Mouse (Mus musculus): Measurements from ENCODE around the gene AC161166.1. TPM values are rescaled to one million over a fixed set of nuclear protein-coding genes. Genes with fewer than 3 reads are reported as not detected.

Gene AC161166.1
- polyA plus RNA-seq (2012; rRNA removed) = not detected in 2 replicates

DNA sequence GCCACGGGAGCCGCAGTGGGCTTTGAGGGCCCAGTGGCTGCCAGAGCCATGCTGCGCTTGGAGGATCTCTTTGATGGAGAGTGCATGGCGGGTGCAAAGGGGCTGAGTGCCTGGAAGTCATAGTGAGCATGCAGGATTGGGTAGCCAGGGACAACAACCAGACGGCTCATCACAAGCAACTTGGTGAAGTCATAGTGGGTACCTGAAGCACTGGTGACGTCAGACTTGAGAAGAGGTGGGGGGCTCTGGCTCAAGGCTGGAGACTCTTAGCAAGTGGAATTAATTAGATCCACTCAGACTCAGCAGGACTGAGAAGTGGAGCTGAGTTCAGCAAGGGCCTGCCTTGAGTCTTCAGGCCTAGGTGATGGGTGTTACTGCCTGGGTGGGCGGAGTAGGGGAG is at the start of gene AC161166.1:
Gene AC161166.1 (minus strand): TSS at position 101 of the 400 bp plus-strand sequence.

DNA sequence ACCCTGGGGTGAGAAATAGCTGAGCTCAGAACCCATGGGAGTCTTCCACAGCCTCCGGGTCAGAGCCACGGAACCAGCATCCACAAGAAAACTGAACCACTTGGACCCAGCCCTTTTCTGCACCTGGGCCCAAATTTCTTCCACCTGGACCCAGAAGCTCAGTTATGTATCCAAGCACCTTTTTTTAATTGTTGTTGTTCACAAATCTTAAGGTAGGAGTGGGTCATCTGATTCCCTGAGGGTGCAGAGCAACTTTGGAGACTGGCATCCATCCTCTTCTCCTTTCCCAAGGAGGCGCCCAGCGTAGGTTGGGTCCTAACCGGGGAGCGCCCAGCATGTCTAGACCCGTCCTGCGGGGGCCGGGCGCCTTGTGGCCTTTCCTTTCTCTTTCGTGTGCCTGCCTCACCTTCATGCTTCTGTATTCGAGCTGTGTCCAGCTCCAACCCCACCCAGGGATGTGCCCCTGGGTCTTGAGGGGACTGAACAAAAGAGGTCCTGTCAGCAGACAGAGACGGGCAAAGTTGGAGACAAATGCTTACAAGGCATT is 33.9 kb upstream of the AC161166.1 start, which contains the start of the genes Pinlyp and Xrcc1:
Gene Pinlyp (minus strand): TSS at position 51 of the 547 bp plus-strand sequence.
Gene Xrcc1 (plus strand): TSS at position 222 of the 547 bp plus-strand sequence.

DNA sequence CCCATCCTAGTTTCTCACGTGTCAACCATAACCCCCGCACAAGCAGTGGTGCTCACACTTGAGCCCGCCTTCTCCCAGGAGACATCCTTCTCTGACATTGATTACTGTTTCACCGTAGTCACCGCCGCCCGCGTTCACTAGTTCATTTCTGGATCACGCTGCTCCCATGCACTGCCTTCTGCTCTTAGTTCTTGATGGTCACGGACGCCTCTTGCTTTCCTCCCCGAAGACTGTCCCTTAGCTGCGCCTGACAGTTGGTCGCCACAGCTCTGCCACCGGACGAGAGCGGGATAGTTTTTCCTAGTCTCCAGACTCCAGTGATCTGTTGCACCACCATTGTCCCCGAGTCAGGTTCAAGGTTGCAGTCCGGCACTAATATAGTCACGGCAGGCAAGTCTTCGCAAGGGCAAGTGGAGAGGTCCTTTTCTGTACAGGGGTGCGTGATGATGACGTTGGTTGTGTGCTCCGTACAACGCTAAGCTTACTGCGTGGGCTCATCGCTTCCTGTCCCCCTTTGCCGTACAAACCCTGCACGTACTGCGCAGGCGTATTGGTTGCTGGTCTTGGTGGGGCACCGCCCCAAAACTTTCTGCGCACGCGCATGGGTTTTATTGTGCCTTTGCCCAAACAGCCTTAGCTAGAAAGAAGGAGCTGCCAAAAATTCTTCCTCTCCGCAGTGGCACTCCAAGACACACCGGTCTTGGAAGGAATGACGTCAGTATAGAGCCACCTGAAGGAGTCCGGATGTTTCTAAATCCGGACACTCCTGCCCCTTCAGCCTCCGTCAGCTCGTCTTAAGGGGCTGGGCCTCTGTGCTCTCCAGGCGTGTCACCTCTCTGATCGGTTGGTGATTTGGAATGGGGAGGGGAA is 18.0 kb upstream of the AC161166.1 start, which contains the start of gene Irgq:
Gene Irgq (plus strand): TSS at position 628 of the 870 bp plus-strand sequence.

DNA sequence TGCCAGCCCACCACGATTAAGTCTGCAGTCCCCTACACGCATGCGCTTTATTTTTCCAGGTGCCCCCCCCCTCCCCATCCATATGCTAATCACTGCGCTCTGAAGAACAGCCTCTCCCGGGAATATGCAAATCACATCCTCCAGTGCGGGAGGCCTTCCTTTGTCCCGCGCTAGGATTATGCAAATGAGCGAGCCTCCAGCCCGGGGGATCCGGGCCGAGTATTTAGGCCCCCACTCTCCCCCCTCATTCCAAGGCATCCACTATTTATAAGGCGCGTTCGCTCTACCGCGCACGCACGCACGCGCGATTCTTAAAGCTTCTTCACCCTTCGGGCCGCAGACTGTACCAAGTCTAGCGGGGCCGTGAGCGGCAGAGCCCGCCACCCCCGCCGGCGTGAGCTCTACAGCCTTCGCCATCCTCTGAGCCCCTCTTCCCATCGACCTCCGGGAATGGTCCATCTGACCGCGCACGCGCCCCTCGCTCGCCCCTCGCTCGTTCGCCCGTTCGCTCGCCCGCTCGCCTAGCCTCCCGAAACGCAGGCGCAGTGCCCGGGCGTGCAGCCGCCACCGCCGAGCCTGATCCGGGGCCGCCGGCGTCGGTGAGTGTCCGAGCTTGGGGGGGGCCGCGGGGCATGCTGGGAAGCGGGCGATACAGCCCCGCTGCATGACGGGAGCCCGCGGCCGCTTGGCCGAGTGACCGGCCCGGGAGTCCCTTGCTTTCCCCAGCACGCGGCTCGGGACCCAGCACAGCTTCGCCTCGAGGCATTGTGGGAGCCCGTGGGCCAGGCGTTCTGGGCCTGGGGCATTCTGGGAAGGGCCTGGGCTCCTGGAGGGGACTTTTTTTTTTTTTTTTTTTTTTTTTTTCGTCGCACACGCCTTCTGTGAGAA is 5.2 kb downstream of the AC161166.1 start, which contains the start of gene Zfp428:
Gene Zfp428 (plus strand): TSS at position 169 of the 888 bp plus-strand sequence.

DNA sequence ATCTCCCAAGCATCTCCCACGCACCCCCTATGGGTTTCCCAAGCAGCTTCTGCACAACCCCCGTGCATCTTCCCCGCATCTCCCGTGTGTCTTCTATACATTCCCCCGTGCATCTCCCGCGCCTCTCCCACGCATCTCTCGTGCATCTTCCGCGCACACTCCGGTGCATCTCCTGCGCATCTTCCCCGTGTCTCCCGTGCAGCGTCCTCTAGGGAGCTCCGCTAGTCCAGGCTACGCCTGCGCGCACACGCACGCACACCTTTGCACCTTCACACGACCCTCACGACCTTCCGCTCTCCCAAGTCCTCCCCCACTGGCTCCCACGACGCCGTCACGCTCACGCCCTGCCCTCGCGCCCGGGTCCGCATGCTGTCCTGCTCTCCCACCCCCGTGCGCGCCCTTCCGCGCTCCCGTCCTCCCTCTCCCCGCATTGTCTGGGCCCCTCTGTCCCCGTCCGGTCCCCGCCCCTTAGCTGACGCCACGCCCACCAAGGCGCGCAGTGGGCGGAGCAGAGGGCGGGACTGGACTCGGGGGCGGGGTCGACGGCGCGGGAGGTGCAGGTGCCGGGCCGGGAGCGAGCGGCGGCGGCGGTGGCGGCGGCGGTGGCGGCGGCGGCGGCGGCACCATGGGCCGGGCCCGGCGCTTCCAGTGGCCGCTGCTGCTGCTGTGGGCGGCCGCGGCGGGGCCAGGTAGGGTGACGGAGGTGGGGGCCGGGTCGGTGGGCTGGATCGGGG is 30.6 kb downstream of the AC161166.1 start, which contains the start of gene Cadm4:
Gene Cadm4 (plus strand): TSS at position 550 of the 734 bp plus-strand sequence.

DNA sequence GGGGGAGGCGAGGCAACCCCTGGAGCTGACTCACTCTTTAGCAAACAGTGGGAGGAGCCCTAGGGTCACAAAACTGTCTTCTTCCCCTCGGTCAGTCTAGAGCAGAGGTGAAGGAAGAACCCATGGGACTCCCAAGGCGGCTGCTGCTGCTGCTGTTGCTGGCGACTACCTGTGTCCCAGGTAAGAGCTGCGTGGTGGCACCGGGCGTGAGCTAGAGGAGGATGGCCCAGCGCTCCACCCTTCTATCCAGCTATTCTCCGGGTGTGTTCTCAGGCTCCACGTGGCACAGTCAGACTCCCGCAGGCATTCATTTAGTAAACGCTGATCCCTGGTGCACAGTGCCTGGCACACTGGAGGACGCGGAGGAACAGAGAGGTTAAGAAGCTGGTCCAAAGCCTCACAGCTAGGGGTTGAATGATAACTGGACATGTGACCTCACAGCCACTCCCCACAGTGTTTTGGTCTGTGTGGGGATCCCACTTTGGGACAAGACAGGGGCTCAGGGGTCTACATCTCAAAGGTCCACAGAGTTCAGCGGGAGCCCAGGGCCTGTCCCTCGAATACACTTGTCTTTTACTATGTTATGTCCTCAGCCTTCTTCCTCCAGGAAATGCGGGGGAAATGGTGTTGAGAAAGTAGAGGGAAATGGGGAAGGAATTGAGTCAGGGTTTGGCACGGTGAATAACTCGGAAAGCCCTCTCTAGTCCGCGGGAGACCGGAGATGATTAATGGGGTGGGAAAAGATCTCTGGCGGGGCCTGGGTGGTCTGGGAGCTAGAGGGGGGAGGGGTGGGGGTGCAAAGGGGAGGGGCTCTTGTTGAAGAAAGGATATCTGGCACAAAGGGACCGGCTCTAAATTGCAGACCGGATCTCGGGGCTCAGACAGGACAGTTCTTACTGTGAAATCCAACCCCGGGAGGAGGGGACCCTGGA is 49.6 kb downstream of the AC161166.1 start, which contains the start of gene Plaur:
Gene Plaur (plus strand): TSS at position 97 of the 932 bp plus-strand sequence.

Other genes starting within 250 kb of the AC161166.1 start
- gene Zfp93, start 242.0 kb downstream of the AC161166.1 start, polyA plus RNA-seq (2012; rRNA removed) = 8.3 and 8.5 TPM in 2 replicates
- 38.1 and 39.7 TPM in 2 replicates for gene Zfp61, start 211.2 kb downstream of the AC161166.1 start, polyA plus RNA-seq (2012; rRNA removed)
- 24.7 and 24.9 TPM in 2 replicates for gene Zfp94, start 195.8 kb downstream of the AC161166.1 start, polyA plus RNA-seq (2012; rRNA removed)
- gene Tescl, start 178.5 kb downstream of the AC161166.1 start, polyA plus RNA-seq (2012; rRNA removed) = 0.13 and 0.32 TPM in 2 replicates
- gene Lypd5, start 163.3 kb downstream of the AC161166.1 start, polyA plus RNA-seq (2012; rRNA removed) = 0.03 and 0.09 TPM in 2 replicates
- 1.1 and 1.7 TPM in 2 replicates for gene Kcnn4, start 142.2 kb downstream of the AC161166.1 start, polyA plus RNA-seq (2012; rRNA removed)
- gene Smg9, start 112.8 kb downstream of the AC161166.1 start, polyA plus RNA-seq (2012; rRNA removed) = 51.8 and 59.2 TPM in 2 replicates
- gene Irgc1, start 60.2 kb downstream of the AC161166.1 start, polyA plus RNA-seq (2012; rRNA removed) = 0.03 TPM in 1 of 2 replicates, not detected in the other
- gene Plaur, start 50.0 kb downstream of the AC161166.1 start, polyA plus RNA-seq (2012; rRNA removed) = 2.1 and 2.9 TPM in 2 replicates
- gene Cadm4, start 30.4 kb downstream of the AC161166.1 start, polyA plus RNA-seq (2012; rRNA removed) = 224 and 262 TPM in 2 replicates
- gene Zfp428, start 5.4 kb downstream of the AC161166.1 start, polyA plus RNA-seq (2012; rRNA removed) = 251 and 296 TPM in 2 replicates
- gene Irgq, start 18.2 kb upstream of the AC161166.1 start, polyA plus RNA-seq (2012; rRNA removed) = 49.9 and 58.8 TPM in 2 replicates
- 0.35 and 0.45 TPM in 2 replicates for gene Pinlyp, start 33.7 kb upstream of the AC161166.1 start, polyA plus RNA-seq (2012; rRNA removed)
- gene Xrcc1, start 33.8 kb upstream of the AC161166.1 start, polyA plus RNA-seq (2012; rRNA removed) = 55.1 and 55.5 TPM in 2 replicates
- 25.1 and 27.8 TPM in 2 replicates for gene Ethe1, start 75.1 kb upstream of the AC161166.1 start, polyA plus RNA-seq (2012; rRNA removed)
- gene Zfp575, start 75.2 kb upstream of the AC161166.1 start, polyA plus RNA-seq (2012; rRNA removed) = 6.4 and 9.3 TPM in 2 replicates
- gene Phldb3, start 98.3 kb upstream of the AC161166.1 start, polyA plus RNA-seq (2012; rRNA removed) = 0.12 and 0.34 TPM in 2 replicates
- 0.72 and 3.7 TPM in 2 replicates for gene Lypd3, start 124.1 kb upstream of the AC161166.1 start, polyA plus RNA-seq (2012; rRNA removed)
- gene Tex101, start 164.2 kb upstream of the AC161166.1 start, polyA plus RNA-seq (2012; rRNA removed) = not detected in 2 replicates
- gene BC049730, start 196.8 kb upstream of the AC161166.1 start, polyA plus RNA-seq (2012; rRNA removed) = not detected in 2 replicates
- gene Gm4763, start 214.5 kb upstream of the AC161166.1 start, polyA plus RNA-seq (2012; rRNA removed) = not detected in 2 replicates
- gene Cd177, start 247.9 kb upstream of the AC161166.1 start, polyA plus RNA-seq (2012; rRNA removed) = 0.18 and 0.32 TPM in 2 replicates

Measured in central nervous system, embryonic 18 days (tissue).